Mouse (Mus musculus) heart, postnatal 0 days (tissue): ENCODE measurements at regions not wholly inside any gene's neighbourhood (a gene's known extent, or its start where the extent isn't known, plus 50 kb on each side); places are given as distances from the start of the nearest gene placed in this dataset.

Experiments
- ATAC-seq: fragments of 200-750 bp; cut with Nextera tagmentation; 2 replicates; pipeline ENCODE4 v1.8.0; 2017; ENCODE audit warnings: low read depth, moderate number of reproducible peaks, moderate library complexity; ENCODE audit not compliant: insufficient read depth
- DNase-seq: peaks from one replicate; pipeline ENCODE4 v3.0.0-alpha.2; 2016; ENCODE audit warnings: low spot score
- H3K27ac ChIP-seq: fragments of 300-500 bp; sonication (generic); 2 replicates; pipeline ENCODE4 v1.5.1; 2014; ENCODE audit warnings: low read depth, mild to moderate bottlenecking
- H3K27me3 ChIP-seq: fragments of 300-500 bp; sonication (generic); 2 replicates; pipeline ENCODE4 v1.6.1; 2014; ENCODE audit warnings: low read length, mixed read lengths; ENCODE audit not compliant: control insufficient read depth, insufficient read depth
- H3K36me3 ChIP-seq: fragments of 300-500 bp; sonication (generic); replicated peaks from 2 replicates; pipeline ENCODE4 v1.6.1; 2014; ENCODE audit warnings: low read length, mixed read lengths; ENCODE audit not compliant: control insufficient read depth, insufficient read depth
- H3K4me1 ChIP-seq: fragments of 300-500 bp; sonication (generic); 2 replicates; pipeline ENCODE4 v1.6.1; 2014; ENCODE audit warnings: antibody characterized with exemption; ENCODE audit not compliant: control insufficient read depth, insufficient read depth
- H3K4me2 ChIP-seq: fragments of 300-500 bp; sonication (generic); 2 replicates; pipeline ENCODE4 v1.6.1; 2014; ENCODE audit warnings: low read depth, mild to moderate bottlenecking, low read length, moderate library complexity
- H3K4me3 ChIP-seq: fragments of 300-500 bp; sonication (generic); 2 replicates; pipeline ENCODE4 v1.5.1; 2014; ENCODE audit warnings: low read depth, low read length
- H3K9ac ChIP-seq: fragments of 300-500 bp; sonication (generic); replicated peaks from 2 replicates; pipeline ENCODE4 v1.6.1; 2014; ENCODE audit warnings: low read depth, low read length, mixed read lengths
- H3K9me3 ChIP-seq: fragments of 300-500 bp; sonication (generic); replicated peaks from 2 replicates; pipeline ENCODE4 v1.6.1; 2016; ENCODE audit warnings: low read length; ENCODE audit not compliant: control insufficient read depth
- CTCF ChIP-seq: IDR thresholded peaks from 2 replicates; pipeline ENCODE4 v1.5.1; 2016; ENCODE audit warnings: antibody characterized with exemption, control low read depth, low read depth
- EP300 ChIP-seq: IDR thresholded peaks from 2 replicates; pipeline ENCODE4 v1.6.1; 2016; ENCODE audit warnings: antibody characterized with exemption, low read depth
- WGBS: fragments of 180-500 bp; shearing (Covaris S2); extraction: QIAGEN DNeasy Blood & Tissue Kit; methylation state at CpG from one replicate; pipeline ENCODE4 v1.1.7; 2014; 5-methylcytosine and 5-hydroxymethylcytosine counted together

DNA sequence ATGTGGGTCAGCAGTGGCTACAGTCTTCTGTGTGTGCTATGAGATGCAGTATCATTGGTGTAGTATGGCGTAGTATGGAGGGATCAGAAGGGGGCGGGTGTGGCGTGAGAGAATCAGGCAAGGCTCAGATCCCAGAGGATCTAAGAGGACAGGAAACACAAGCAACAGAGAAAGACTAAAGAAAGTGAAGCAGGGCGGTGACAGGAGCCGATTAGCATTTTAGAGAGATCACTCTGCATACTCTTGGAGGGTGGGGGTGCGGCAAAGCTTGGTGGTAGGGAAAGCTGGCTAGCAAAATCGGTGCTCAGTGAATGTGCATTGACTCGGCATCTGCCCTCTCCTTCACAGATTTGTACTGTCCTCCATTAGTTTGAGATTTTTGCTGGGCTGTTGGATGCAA, 93.1 kb upstream of the Mphosph6 start:
- ATAC-seq (no peak), DNase-seq (no peak)
- Histone ChIP-seq H3K4me2 (no peak overlapping the region), H3K9ac (no peak overlapping the region), H3K9me3 (no peaks in the 10 kb centered on the region), H3K36me3 (no peaks in the 10 kb centered on the region), H3K27ac (no peak overlapping the region), H3K4me3 (no peak overlapping the region), H3K27me3 (no peaks in the 10 kb centered on the region), H3K4me1 (no peaks in the 10 kb centered on the region)
- TF ChIP-seq CTCF, result no peak
- TF ChIP-seq EP300, result no peak
- WGBS, result 48% methylated on average over 8 of the region's 8 CpGs

DNA sequence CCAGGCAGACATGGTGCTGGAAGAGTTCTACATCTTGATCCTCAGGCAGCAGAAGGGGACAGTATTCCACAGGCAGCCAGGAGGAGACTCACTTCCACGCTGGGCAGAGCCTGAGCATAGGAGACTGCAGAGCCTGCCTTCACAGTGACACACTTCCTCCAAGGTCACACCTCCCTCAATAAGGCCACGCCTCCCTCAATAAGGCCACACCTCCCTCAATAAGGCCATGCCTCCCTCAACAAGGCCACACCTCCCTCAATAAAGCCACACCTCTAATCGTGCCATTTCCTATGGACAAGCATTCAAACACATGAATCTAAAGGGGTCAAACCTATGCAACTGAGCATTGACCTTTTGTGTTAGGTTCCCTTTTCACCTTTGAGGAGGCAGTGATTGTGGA, 88.5 kb upstream of the Mphosph6 start:
- no peaks in the 10 kb centered on the region for H3K9me3 ChIP-seq
- no peaks in the 10 kb centered on the region for H3K4me1 ChIP-seq
- ATAC-seq (no peak), DNase-seq (no peak)
- no peaks in the 10 kb centered on the region for H3K36me3 ChIP-seq
- H3K9ac ChIP-seq, result no peak overlapping the region
- TF ChIP-seq EP300 (no peak), CTCF (no peak)
- 69% methylated on average over 3 of the region's 3 CpGs for WGBS
- no peaks in the 10 kb centered on the region for H3K27me3 ChIP-seq
- H3K27ac ChIP-seq, result no peak overlapping the region
- no peak overlapping the region for H3K4me3 ChIP-seq
- H3K4me2 ChIP-seq, result no peak overlapping the region

DNA sequence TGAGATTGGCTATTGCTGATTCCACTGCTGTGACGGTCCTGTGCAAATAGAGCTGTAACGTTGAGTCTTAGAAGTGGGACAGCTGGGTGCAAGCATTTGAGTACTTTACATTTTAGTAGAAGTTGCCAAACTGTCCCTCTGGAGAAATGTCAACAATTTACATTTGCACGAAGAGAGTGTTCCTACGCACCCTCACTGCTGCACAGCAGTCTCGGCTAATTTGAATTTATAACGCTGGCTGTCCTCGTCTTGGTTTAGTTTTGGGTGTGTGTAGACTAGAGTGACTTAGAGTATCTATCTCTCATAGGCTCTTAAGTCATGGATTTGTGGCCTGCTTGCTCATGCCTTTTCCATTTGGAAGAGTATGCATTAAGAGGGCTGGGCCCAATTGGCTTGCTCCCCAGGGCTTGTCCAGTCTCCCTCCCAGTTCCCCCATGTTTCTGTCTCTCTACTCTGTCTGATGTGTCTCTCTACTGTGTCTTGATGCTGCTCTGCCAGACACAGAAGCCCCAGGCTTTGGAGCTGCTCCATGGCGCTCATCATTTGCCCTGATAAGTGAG, 79.8 kb upstream of the Mphosph6 start:
- 88% methylated on average over 8 of the region's 8 CpGs for WGBS
- H3K4me3 ChIP-seq, result no peak overlapping the region
- H3K4me1 ChIP-seq, result no peaks in the 10 kb centered on the region
- no peaks in the 10 kb centered on the region for H3K36me3 ChIP-seq
- H3K4me2 ChIP-seq, result no peak overlapping the region
- no peak for DNase-seq
- no peaks in the 10 kb centered on the region for H3K9me3 ChIP-seq
- ATAC-seq, result no peak
- H3K27me3 ChIP-seq, result no peaks in the 10 kb centered on the region
- no peak for TF ChIP-seq EP300
- TF ChIP-seq CTCF, result no peak
- H3K27ac ChIP-seq, result no peak overlapping the region
- no peak overlapping the region for H3K9ac ChIP-seq

DNA sequence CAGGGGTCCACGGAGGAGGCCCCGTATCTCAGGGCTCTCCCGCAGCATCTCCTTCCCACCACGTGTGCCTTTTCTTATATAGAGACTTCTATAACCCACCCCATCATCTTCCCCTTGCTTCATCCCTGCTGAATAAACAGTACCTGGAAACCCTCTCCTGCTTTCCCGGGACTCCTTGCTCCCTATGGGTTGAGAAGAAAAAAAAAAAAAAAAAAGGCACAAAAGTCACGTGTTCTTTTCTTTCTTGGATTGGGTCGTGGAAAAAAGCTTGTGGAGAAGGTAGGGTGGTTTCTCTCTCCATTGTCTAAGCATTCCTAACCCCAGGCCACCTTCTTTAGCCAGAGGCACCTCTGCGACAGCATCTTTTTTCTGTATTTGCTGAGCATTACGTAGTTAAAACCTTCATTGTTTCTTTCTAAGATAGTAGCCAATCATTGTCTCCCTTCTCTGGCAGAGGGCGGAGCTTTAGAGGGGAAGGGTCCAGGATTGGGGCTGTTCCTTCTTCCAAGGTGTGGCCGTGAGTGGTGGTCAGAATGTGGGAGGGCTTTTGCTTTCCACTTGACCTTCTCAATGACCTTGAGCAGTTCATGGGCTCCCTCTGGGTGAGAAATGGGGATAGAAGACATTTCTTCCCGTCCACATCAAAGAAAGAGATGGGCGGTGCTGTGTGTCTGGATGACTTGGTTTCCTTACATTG, 78.7 kb upstream of the Mphosph6 start:
- no peak overlapping the region for H3K4me2 ChIP-seq
- TF ChIP-seq CTCF (no peak), EP300 (no peak)
- no peaks in the 10 kb centered on the region for H3K4me1 ChIP-seq
- no peak overlapping the region for H3K4me3 ChIP-seq
- DNase-seq (no peak), ATAC-seq (no peak)
- H3K9ac ChIP-seq, result no peak overlapping the region
- 68% methylated on average over 13 of the region's 13 CpGs for WGBS
- H3K27ac ChIP-seq, result no peak overlapping the region
- no peaks in the 10 kb centered on the region for H3K9me3 ChIP-seq
- H3K27me3 ChIP-seq, result no peaks in the 10 kb centered on the region
- no peaks in the 10 kb centered on the region for H3K36me3 ChIP-seq

DNA sequence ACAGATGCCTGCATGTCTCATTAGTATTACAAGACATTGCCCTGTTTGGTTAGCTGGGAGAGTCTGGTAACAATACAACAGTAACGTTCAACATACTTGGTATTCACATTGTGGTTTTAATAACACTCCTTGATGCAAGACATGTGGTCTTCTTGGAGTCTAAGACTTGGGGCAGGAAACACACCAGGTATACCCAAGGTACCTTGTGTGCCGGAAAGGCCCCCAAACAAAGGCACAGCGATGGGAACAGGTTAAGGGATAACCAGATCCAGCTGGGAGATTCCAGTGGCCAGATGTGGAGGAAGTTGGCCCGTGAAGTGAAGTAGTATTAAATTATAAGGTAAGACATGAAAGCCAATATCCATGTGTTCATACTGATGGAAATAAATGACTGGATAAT, 71.9 kb upstream of the Mphosph6 start:
- TF ChIP-seq EP300 (no peak), CTCF (no peak)
- H3K9me3 ChIP-seq, result no peaks in the 10 kb centered on the region
- H3K27ac ChIP-seq, result no peak overlapping the region
- 83% methylated on average over 4 of the region's 4 CpGs for WGBS
- H3K36me3 ChIP-seq, result no peaks in the 10 kb centered on the region
- H3K4me2 ChIP-seq, result no peak overlapping the region
- H3K4me1 ChIP-seq, result no peaks in the 10 kb centered on the region
- H3K4me3 ChIP-seq, result no peak overlapping the region
- H3K27me3 ChIP-seq, result no peaks in the 10 kb centered on the region
- ATAC-seq (no peak), DNase-seq (no peak)
- H3K9ac ChIP-seq, result no peak overlapping the region

DNA sequence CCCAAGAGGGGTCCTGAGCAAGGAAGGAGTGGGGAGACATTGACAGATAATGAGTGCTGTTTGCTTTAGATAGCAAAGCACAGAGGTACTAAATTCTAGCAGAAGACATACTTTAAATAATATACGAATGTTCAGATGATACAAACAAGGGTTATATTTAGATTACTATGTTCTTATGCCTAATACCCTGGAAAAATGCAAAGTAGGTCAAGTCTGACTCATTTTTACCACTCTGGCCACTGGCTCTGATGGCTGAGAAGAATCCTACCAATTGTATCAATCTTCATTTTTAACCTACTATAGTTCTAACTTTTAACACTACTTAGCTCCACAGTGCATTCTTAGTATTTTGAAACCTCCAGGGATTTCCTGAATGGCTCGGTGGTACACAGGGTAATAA, 65.4 kb upstream of the Mphosph6 start:
- no peaks in the 10 kb centered on the region for H3K4me1 ChIP-seq
- no peak for ATAC-seq
- TF ChIP-seq CTCF, result no peak
- no peaks in the 10 kb centered on the region for H3K36me3 ChIP-seq
- H3K4me2 ChIP-seq, result no peak overlapping the region
- 52% methylated on average over 2 of the region's 2 CpGs for WGBS
- H3K9ac ChIP-seq, result no peak overlapping the region
- no peaks in the 10 kb centered on the region for H3K27me3 ChIP-seq
- no peak for DNase-seq
- no peak overlapping the region for H3K4me3 ChIP-seq
- H3K9me3 ChIP-seq, result no peaks in the 10 kb centered on the region
- H3K27ac ChIP-seq, result no peak overlapping the region
